ENCODE assay signal across 8 mouse cellular contexts in genomic region chr6:129229774-129230578, GRCm38 (mm10). TPM values are rescaled to one million over a fixed set of nuclear protein-coding genes. Genes with fewer than 3 reads are reported as not detected.
DNase-seq lines count a peak whose midpoint lies in the region; ATAC-seq and TF ChIP-seq lines count a peak whose summit lies in the region.

No protein-coding gene starts in this region.

- no peaks in the 10 kb centered on the region for H3K27me3 ChIP-seq in spleen, adult 2 months (ENCODE audit: control insufficient read depth, insufficient read depth, low read length)
- no peaks in the 10 kb centered on the region for H3K27me3 ChIP-seq in liver, embryonic 16.5 days (ENCODE audit: control insufficient read depth, insufficient read depth, low read depth, low read length)

- WGBS in spleen, adult 2 months = 13% methylated on average over 3 of the region's 3 CpGs
- WGBS in liver, embryonic 16.5 days (ENCODE audit: insufficient replicate concordance) = 25% methylated on average over 3 of the region's 3 CpGs

- DNase-seq in spleen, adult 2 months (ENCODE audit: low read depth in 1 of 2, low spot score in 2 of 2) = no peak
- DNase-seq in spleen, adult 12 weeks (ENCODE audit: low spot score) = no peak
- peak; percentile 72 for DNase-seq in heart, postnatal 4 days
- peak; percentile 30 for DNase-seq in testis, postnatal 14 days (ENCODE audit: low spot score)
- DNase-seq in layer of hippocampus, adult 9-10 months (ENCODE audit: low spot score) = no peak
- DNase-seq in embryo, embryonic 10.5 days (ENCODE audit: low spot score) = no peak

- H3K4me3 ChIP-seq in spleen, adult 2 months (ENCODE audit: extremely low read depth, insufficient read depth, insufficient read length) = no peak overlapping the region
- H3K4me3 ChIP-seq in embryonic fibroblast, embryonic 13.5 days (ENCODE audit: insufficient read depth, low read length) = no peak overlapping the region
- H3K4me3 ChIP-seq in liver, embryonic 16.5 days (ENCODE audit: low read depth, low read length) = no peak overlapping the region

- peaks cover 3% of the 10 kb centered on the region for H3K36me3 ChIP-seq in spleen, adult 2 months (ENCODE audit: control insufficient read depth, insufficient read depth, low read length)
- H3K36me3 ChIP-seq in liver, embryonic 16.5 days (ENCODE audit: control insufficient read depth, insufficient read depth) = no peaks in the 10 kb centered on the region

- no peak overlapping the region for H3K9ac ChIP-seq in liver, embryonic 16.5 days (ENCODE audit: low read depth, low read length)

- no peak for TF ChIP-seq CTCF in spleen, adult 2 months (IDR thresholded peaks at IDR 0.05; ENCODE audit: extremely low read depth, insufficient read depth, insufficient read length, insufficient replicate concordance)
- TF ChIP-seq CTCF in embryonic fibroblast, embryonic 13.5 days (IDR thresholded peaks at IDR 0.05; ENCODE audit: borderline replicate concordance, insufficient read depth, low read length) = no peak

- TF ChIP-seq POLR2A in spleen, adult 2 months (IDR thresholded peaks at IDR 0.05; ENCODE audit: low read depth, low read length) = no peak
- no peak; the same call in 1 of the 2 replicates for TF ChIP-seq POLR2A in embryonic fibroblast, embryonic 13.5 days (IDR thresholded peaks at IDR 0.05; ENCODE audit: low read depth, low read length)

- H3K4me2 ChIP-seq in liver, embryonic 16.5 days (ENCODE audit: low read depth, low read length) = no peak overlapping the region

- H3K4me1 ChIP-seq in spleen, adult 2 months (ENCODE audit: control insufficient read depth, insufficient read depth, insufficient read length) = peaks cover 47% of the 10 kb centered on the region
- peaks cover 17% of the 10 kb centered on the region for H3K4me1 ChIP-seq in embryonic fibroblast, embryonic 13.5 days (ENCODE audit: control insufficient read depth, insufficient read depth, low read length)
- peaks cover 40% of the 10 kb centered on the region for H3K4me1 ChIP-seq in liver, embryonic 16.5 days (ENCODE audit: control insufficient read depth, low read depth, low read length)

- H3K27ac ChIP-seq in spleen, adult 2 months (ENCODE audit: insufficient read depth, low read length) = peak overlapping the region; percentile 85
- H3K27ac ChIP-seq in embryonic fibroblast, embryonic 13.5 days (ENCODE audit: insufficient read depth, low read length) = peak overlapping the region; percentile 100
- peak overlapping the region; percentile 76 for H3K27ac ChIP-seq in liver, embryonic 16.5 days (ENCODE audit: low read length)

- no peaks in the 10 kb centered on the region for H3K9me3 ChIP-seq in liver, embryonic 16.5 days (replicated peaks; ENCODE audit: control insufficient read depth, low read length)

- ATAC-seq in liver, embryonic 16.5 days (ENCODE audit: low read depth) = peak; percentile 72

RNA-seq across cellular contexts. Expression of gene Cd69, which starts 45.3 kb away (rescaled TPM):
- 4.4 and 5.0 TPM in 2 replicates for polyA plus RNA-seq in spleen, adult 2 months (2012; rRNA removed)
- not detected in 2 replicates for polyA plus RNA-seq in embryonic fibroblast, embryonic 13.5 days (2011; ENCODE audit: insufficient read length, low read depth, missing spikeins)
- total RNA-seq in heart, postnatal 4 days (2021) = not detected
- 0.61 and 0.65 TPM in 2 replicates for polyA plus RNA-seq in liver, embryonic 16.5 days (2015; fragmentation: Nextera tagmentation; extraction: Ambion mirVana)

RNA-seq across cellular contexts. Expression of gene Clec2d, which starts 49.6 kb away (rescaled TPM):
- 47.0 and 47.4 TPM in 2 replicates for polyA plus RNA-seq in spleen, adult 2 months (2012; rRNA removed)
- polyA plus RNA-seq in embryonic fibroblast, embryonic 13.5 days (2011; ENCODE audit: insufficient read length, low read depth, missing spikeins) = 45.1 and 55.3 TPM in 2 replicates
- total RNA-seq in heart, postnatal 4 days (2021) = 10 to 100 TPM; 14.5 to 19.7 TPM
- polyA plus RNA-seq in liver, embryonic 16.5 days (2015; fragmentation: Nextera tagmentation; extraction: Ambion mirVana) = 0.41 and 0.70 TPM in 2 replicates

Comparison
In these comparisons a context has a peak if more than half of its experiments do, and no peak if none do; other contexts are left out.
1. DNase-seq: peak in heart, postnatal 4 days (single experiment) and testis, postnatal 14 days (single experiment); none in spleen, adult 2 months (0 of 2), spleen, adult 12 weeks (single experiment), layer of hippocampus, adult 9-10 months (single experiment) and embryo, embryonic 10.5 days (single experiment).
2. RNA of gene Clec2d, which starts 49.6 kb away (polyA plus RNA-seq): 47.0 to 47.4 TPM in spleen, adult 2 months and 45.1 to 55.3 TPM in embryonic fibroblast, embryonic 13.5 days; 0.41 to 0.70 TPM in liver, embryonic 16.5 days; every median in the first group is over 10 times any median in the second.
3. Peak in every context shown above with its lines, with median percentiles within 50 percentile points of each other: H3K27ac ChIP-seq.